Mouse (Mus musculus) spleen, adult 2 months (tissue): ENCODE measurements around the gene Rbm34. TPM values are rescaled to one million over a fixed set of nuclear protein-coding genes. Genes with fewer than 3 reads are reported as not detected.

Source experiments
- DNase-seq, 2 experiments: peaks; one replicate each; pipeline versions ENCODE4 v3.0.0 to v3.0.0-alpha.2; 2012 to 2021; ENCODE audit warnings: low spot score in 2 of 2, low read depth in 1 of 2
- H3K27ac ChIP-seq: fragments of 200-500 bp; 2 replicates; pipeline ENCODE4 v1.5.1; 2012; ENCODE audit warnings: low read length, inconsistent platforms; ENCODE audit not compliant: insufficient read depth
- H3K27me3 ChIP-seq: fragments of 200-500 bp; 2 replicates; pipeline ENCODE4 v1.6.1; 2012; ENCODE audit warnings: mild to moderate bottlenecking, moderate library complexity, low read length, inconsistent platforms; ENCODE audit not compliant: control insufficient read depth, insufficient read depth
- H3K36me3 ChIP-seq: fragments of 200-500 bp; 2 replicates; pipeline ENCODE4 v1.6.1; 2012; ENCODE audit warnings: mild to moderate bottlenecking, low read length, inconsistent platforms; ENCODE audit not compliant: control insufficient read depth, insufficient read depth
- H3K4me1 ChIP-seq: fragments of 200-500 bp; 2 replicates; pipeline ENCODE4 v1.6.1; 2011; ENCODE audit warnings: inconsistent platforms; ENCODE audit not compliant: control insufficient read depth, insufficient read depth, insufficient read length
- H3K4me3 ChIP-seq: fragments of 200-500 bp; 2 replicates; pipeline ENCODE4 v1.5.1; 2011; ENCODE audit warnings: mild to moderate bottlenecking, inconsistent platforms; ENCODE audit not compliant: insufficient read depth, insufficient read length; ENCODE audit errors: extremely low read depth
- CTCF ChIP-seq: fragments of 200-500 bp; IDR thresholded peaks from 2 replicates; pipeline ENCODE4 v1.5.1; 2011; ENCODE audit warnings: mild to moderate bottlenecking, inconsistent platforms; ENCODE audit not compliant: insufficient read depth, insufficient read length, insufficient replicate concordance; ENCODE audit errors: extremely low read depth
- POLR2A ChIP-seq: fragments of 200-500 bp; IDR thresholded peaks from 2 replicates; pipeline ENCODE4 v1.6.1; 2011; ENCODE audit warnings: low read depth, low read length, inconsistent platforms
- WGBS: fragments of 180-500 bp; shearing (Covaris S2); methylation state at CpG from one replicate; pipeline ENCODE4 v1.1.7; 2018; 5-methylcytosine and 5-hydroxymethylcytosine counted together
- polyA plus RNA-seq: library from polyadenylated mRNA; depleted of rRNA; stranded (reverse); fragments of >200 nt; gene quantifications from 2 replicates; pipeline ENCODE4 v1.2.3, GENCODE M21; 2012

Rbm34 gene
- polyA plus RNA-seq, 1 experiment, result 2.6 TPM

- DNase-seq, result no peak
- Histone ChIP-seq H3K4me3 (no peak overlapping the region), H3K4me1 (peaks cover 7% of the 10 kb centered on the region), H3K36me3 (no peaks in the 10 kb centered on the region; the same call in 1 of the 2 replicates), H3K27me3 (no peaks in the 10 kb centered on the region), H3K27ac (no peak overlapping the region)
- TF ChIP-seq CTCF (no peak), POLR2A (no peak)
- WGBS, result 48% methylated on average over 9 of the region's 9 CpGs
Observed at GRCm38 (mm10) chr8:126973686-126974265, 2.9 kb upstream of the Rbm34 start.

- WGBS, result 78% methylated on average over 2 of the region's 2 CpGs
- TF ChIP-seq POLR2A (no peak), CTCF (no peak)
- Histone ChIP-seq H3K27ac (no peak overlapping the region), H3K4me1 (peaks cover 7% of the 10 kb centered on the region), H3K4me3 (no peak overlapping the region), H3K36me3 (peaks cover 2% of the 10 kb centered on the region; the same call in 1 of the 2 replicates), H3K27me3 (no peaks in the 10 kb centered on the region)
- no peak for DNase-seq
Observed at GRCm38 (mm10) chr8:126972649-126973048, 1.8 kb upstream of the Rbm34 start.

- peaks cover 7% of the 10 kb centered on the region for H3K4me1 ChIP-seq
- H3K27me3 ChIP-seq, result no peaks in the 10 kb centered on the region
- 95% methylated on average over 2 of the region's 2 CpGs for WGBS
- TF ChIP-seq CTCF (no peak), POLR2A (no peak)
- peaks cover 2% of the 10 kb centered on the region; the same call in 1 of the 2 replicates for H3K36me3 ChIP-seq
- H3K27ac ChIP-seq, result no peak overlapping the region
- no peak overlapping the region for H3K4me3 ChIP-seq
- DNase-seq, result no peak
Observed at GRCm38 (mm10) chr8:126972102-126972501, 1.2 kb upstream of the Rbm34 start.

GRCm38 (mm10) chr8:126971314-126971664, 418 bp upstream of the Rbm34 start:
- no peak for DNase-seq
- Histone ChIP-seq H3K27ac (peak overlapping the region; percentile 15; the same call in 1 of the 2 replicates), H3K4me1 (peaks cover 7% of the 10 kb centered on the region), H3K36me3 (peaks cover 3% of the 10 kb centered on the region), H3K27me3 (no peaks in the 10 kb centered on the region), H3K4me3 (peak overlapping the region; percentile 59)
- WGBS, result 10% methylated on average over 13 of the region's 13 CpGs
- TF ChIP-seq POLR2A (no peak), CTCF (no peak)

GRCm38 (mm10) chr8:126969546-126969945, 1.3 kb downstream of the Rbm34 start:
- no peak overlapping the region for H3K4me3 ChIP-seq
- H3K27ac ChIP-seq, result no peak overlapping the region
- WGBS, result 94% methylated on average over 1 of the region's 1 CpGs
- no peaks in the 10 kb centered on the region for H3K27me3 ChIP-seq
- DNase-seq, result no peak
- peaks cover 11% of the 10 kb centered on the region for H3K36me3 ChIP-seq
- peaks cover 7% of the 10 kb centered on the region for H3K4me1 ChIP-seq
- no peak for TF ChIP-seq POLR2A
- no peak for TF ChIP-seq CTCF

- DNase-seq, result no peak
- H3K4me1 ChIP-seq, result peaks cover 7% of the 10 kb centered on the region
- H3K27me3 ChIP-seq, result no peaks in the 10 kb centered on the region
- H3K27ac ChIP-seq, result no peak overlapping the region
- peaks cover 14% of the 10 kb centered on the region for H3K36me3 ChIP-seq
- no peak overlapping the region for H3K4me3 ChIP-seq
- 95% methylated on average over 6 of the region's 6 CpGs for WGBS
- TF ChIP-seq POLR2A (no peak), CTCF (no peak)
Observed at GRCm38 (mm10) chr8:126968107-126968506, 2.8 kb downstream of the Rbm34 start.

- peaks cover 4% of the 10 kb centered on the region for H3K4me1 ChIP-seq
- H3K27ac ChIP-seq, result no peak overlapping the region
- no peak for TF ChIP-seq CTCF
- H3K27me3 ChIP-seq, result no peaks in the 10 kb centered on the region
- DNase-seq, result no peak
- H3K36me3 ChIP-seq, result peaks cover 21% of the 10 kb centered on the region
- no peak overlapping the region for H3K4me3 ChIP-seq
- 88% methylated on average over 6 of the region's 6 CpGs for WGBS
Observed at GRCm38 (mm10) chr8:126965246-126965645, 5.6 kb downstream of the Rbm34 start.

GRCm38 (mm10) chr8:126962871-126963270, 8.0 kb downstream of the Rbm34 start:
- TF ChIP-seq POLR2A, result no peak

More at GRCm38 (mm10) chr8:126962871-126963270, 8.0 kb downstream of the Rbm34 start:
- H3K4me1 ChIP-seq, result no peaks in the 10 kb centered on the region
- no peak for DNase-seq
- no peak overlapping the region for H3K27ac ChIP-seq
- H3K4me3 ChIP-seq, result no peak overlapping the region
- 92% methylated on average over 1 of the region's 1 CpGs for WGBS
- H3K27me3 ChIP-seq, result no peaks in the 10 kb centered on the region
- peaks cover 28% of the 10 kb centered on the region for H3K36me3 ChIP-seq
